Mouse (Mus musculus) megakaryocyte, adult 5-6 weeks (primary cell): ENCODE results near the gene 5530400C23Rik. TPM values are rescaled to one million over a fixed set of nuclear protein-coding genes. Genes with fewer than 3 reads are reported as not detected.
"Not testable (repeated sequence)": the region's sequence is repeated elsewhere in the genome, so short reads cannot be mapped to it uniquely, and the experiment has no call there.

ENCODE experiments used
- ATAC-seq: 2 replicates; pipeline ENCODE4 v1.8.0; 2016; ENCODE audit warnings: mild to moderate bottlenecking, inconsistent platforms; ENCODE audit not compliant: poor library complexity, severe bottlenecking
- total RNA-seq, 2 experiments: library from RNA; stranded (forward) in 1 of 2; stranded (reverse) in 1 of 2; fragments of 153-499, 151-499 nt in 1 of 2; fragments of 221-1000, 200-1000 nt in 1 of 2; gene quantifications; 2 replicates each; pipeline versions ENCODE4 v1.2.3 to v1.2.4; 2015 to 2017

Gene 5530400C23Rik
- total RNA-seq (2015) (not detected in 2 replicates), total RNA-seq (2017) (not detected in 2 replicates)

- not testable (repeated sequence) for ATAC-seq
These were observed at the start of gene 5530400C23Rik for GRCm38 (mm10) chr6:133291916-133292315. Gene 5530400C23Rik (plus strand): TSS chr6:133292216.

DNA sequence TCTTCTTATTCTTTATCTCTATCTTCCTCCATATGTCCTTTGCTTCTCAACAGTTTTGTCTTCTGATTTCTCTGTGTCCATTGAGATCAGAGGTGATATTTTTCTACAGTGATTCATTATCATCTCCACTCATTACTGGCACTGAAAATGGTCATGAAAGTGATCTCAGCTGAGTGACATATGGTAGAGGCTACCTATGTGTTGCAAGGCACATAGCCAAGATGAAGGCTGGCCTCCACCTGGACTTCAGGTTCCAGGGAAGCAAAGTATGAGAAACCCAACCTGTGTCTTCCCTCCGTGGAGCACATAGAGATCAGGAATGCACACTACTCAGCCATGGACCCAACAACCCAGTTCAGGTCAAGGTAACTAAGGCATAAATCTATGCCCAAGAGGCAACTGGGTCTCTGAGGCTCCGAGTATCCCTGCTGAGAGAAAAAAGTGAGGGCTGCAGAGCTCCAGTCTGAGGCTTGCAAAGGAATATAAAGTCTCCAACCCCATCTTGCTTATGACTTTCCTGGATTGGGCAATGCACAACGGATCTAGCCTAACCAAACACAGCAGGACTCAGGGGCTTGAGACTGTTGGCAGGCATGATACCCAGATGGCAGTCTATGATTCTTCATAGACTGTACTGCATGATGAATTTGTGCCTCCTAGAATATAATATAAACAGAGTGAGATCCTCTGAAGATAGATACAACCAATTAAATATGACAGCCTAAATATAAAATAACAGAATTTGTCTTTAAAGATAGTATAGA lies 14.1 kb downstream of the 5530400C23Rik start:
- ATAC-seq, result no peak

- ATAC-seq, result not testable (repeated sequence)
These were observed 21.9 kb downstream of the 5530400C23Rik start for GRCm38 (mm10) chr6:133313896-133314295.

DNA sequence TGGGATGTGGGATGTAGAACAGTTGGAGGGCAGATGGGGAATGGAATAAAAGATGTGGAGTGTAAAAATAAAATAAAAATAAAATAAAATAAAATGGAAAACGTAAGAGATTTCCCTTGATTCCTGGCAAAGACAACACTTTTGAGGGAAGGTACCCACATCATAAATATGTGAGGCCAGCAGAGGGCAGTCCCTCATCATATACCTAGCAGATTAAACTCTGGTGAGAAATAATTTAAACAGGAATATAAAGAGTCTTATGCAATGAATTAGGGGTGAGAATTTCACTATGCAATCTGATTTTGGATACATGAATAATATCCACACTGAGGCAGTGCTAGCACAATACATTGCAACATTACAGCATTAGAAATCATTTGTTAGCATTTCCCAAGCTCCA lies 46.5 kb downstream of the 5530400C23Rik start:
- no peak for ATAC-seq

DNA sequence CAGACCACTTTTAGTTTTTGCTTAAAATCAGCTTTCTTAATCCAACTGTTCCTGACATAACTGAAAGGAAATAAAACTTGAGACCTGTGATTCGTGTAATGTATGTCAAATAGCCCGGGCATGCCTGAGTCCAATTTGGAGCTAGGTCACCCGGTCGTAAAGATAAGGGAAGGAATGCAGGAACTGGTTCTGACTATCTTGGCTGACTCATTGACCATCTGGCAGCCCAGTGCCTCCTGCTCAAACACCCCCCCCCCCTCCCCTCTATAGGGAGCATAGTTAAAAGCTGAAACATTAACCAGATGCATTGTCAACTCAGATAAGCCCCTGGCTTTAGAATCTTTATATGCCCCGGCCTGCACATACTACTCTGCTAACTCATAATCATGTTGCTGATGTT lies 49.7 kb downstream of the 5530400C23Rik start:
- not testable (repeated sequence) for ATAC-seq

Other genes starting within 250 kb of the 5530400C23Rik start
- not detected in 2 replicates for gene Tas2r140, start 236.4 kb upstream of the 5530400C23Rik start, total RNA-seq (2015)
- not detected in 2 replicates for gene Tas2r140, start 236.4 kb upstream of the 5530400C23Rik start, total RNA-seq (2017)
- gene Smim10l1, start 187.3 kb upstream of the 5530400C23Rik start, total RNA-seq (2015), result 30.6 and 42.4 TPM in 2 replicates
- gene Smim10l1, start 187.3 kb upstream of the 5530400C23Rik start, total RNA-seq (2017), result 66.5 and 67.9 TPM in 2 replicates